Mouse (Mus musculus): Measurements from ENCODE around the gene Ccl28. TPM values are rescaled to one million over a fixed set of nuclear protein-coding genes. Genes with fewer than 3 reads are reported as not detected.

Ccl28 gene
- polyA plus RNA-seq, 1 experiment from 2014 or later: 0.18 TPM

- Histone ChIP-seq H3K9ac (peak overlapping the region; percentile 37), H3K36me3 (no peaks in the 10 kb centered on the region), H3K27me3 (0 out of 2 replicates have a peak, but pooled peaks cover 3% of the 10 kb centered on the region), H3K4me2 (peak overlapping the region; percentile 71), H3K4me1 (replicated peaks) (no peaks in the 10 kb centered on the region), H3K9me3 (no peaks in the 10 kb centered on the region), H3K27ac (replicated peaks) (peak overlapping the region; percentile 70), H3K4me3 (peak overlapping the region; percentile 53)
- 12% methylated on average over 29 of the region's 33 CpGs for WGBS
- ATAC-seq (ENCODE audit: low FRiP score, low read depth): peak; percentile 96
These were observed 8.0 kb downstream of the Ccl28 start for GRCm38 (mm10) chr13:119631482-119632155.

DNA sequence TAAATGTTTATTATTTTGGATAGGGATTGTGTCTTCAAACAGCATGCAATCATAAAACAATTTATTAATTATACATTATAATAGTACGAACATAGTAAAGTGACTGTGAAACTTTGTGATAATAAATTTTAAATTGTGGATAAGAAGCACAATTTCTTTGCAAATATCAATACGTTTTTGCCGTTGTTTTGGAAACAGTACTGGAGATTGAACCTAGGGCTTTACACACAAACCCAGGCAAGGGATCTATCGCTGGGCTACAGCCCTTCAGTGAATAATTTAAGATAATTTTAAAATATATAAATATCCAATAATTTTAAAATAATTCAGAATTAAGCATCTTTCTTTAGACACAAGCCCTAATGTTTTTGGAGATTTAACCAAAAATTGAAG lies 8.5 kb downstream of the Ccl28 start:
- Histone ChIP-seq H3K9ac (no peak overlapping the region; the same call in 1 of the 2 replicates), H3K27me3 (0 out of 2 replicates have a peak, but pooled peaks cover 3% of the 10 kb centered on the region), H3K27ac (replicated peaks) (no peak overlapping the region), H3K4me1 (replicated peaks) (no peaks in the 10 kb centered on the region), H3K9me3 (no peaks in the 10 kb centered on the region), H3K4me2 (peak overlapping the region; percentile 71), H3K36me3 (no peaks in the 10 kb centered on the region), H3K4me3 (peak overlapping the region; percentile 53)
- peak; percentile 13; the same call in 1 of the 2 replicates for ATAC-seq (ENCODE audit: low FRiP score, low read depth)
- 85% methylated on average over 4 of the region's 4 CpGs for WGBS

DNA sequence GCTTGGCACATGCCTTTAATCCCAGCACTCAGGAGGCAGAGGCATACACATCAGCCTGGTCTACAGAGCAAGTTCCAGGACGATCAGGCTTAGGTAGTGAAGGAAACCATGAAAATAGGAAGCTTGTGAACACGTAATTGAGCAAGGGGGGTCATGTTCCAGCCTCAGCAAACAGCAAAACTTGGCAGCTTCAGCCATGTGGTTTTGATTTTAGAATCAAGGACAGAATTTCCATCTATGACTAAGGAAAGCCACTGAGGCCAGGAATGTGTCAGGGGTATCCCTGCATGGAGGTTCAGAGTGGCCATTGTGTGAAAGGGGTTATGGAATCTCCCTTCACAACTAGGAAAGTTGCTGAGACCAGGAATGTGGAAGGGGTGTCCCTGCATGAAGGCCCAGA lies 11.9 kb downstream of the Ccl28 start:
- no peaks in the 10 kb centered on the region for H3K9me3 ChIP-seq
- no peak overlapping the region for H3K4me3 ChIP-seq
- 71% methylated on average over 2 of the region's 2 CpGs for WGBS
- no peaks in the 10 kb centered on the region for H3K36me3 ChIP-seq
- 0 out of 2 replicates have a peak, but pooled peaks cover 3% of the 10 kb centered on the region for H3K27me3 ChIP-seq
- H3K27ac ChIP-seq (replicated peaks): no peak overlapping the region
- H3K9ac ChIP-seq: no peak overlapping the region
- no peaks in the 10 kb centered on the region for H3K4me1 ChIP-seq (replicated peaks)
- no peak for ATAC-seq (ENCODE audit: low FRiP score, low read depth)
- H3K4me2 ChIP-seq: no peak overlapping the region

DNA sequence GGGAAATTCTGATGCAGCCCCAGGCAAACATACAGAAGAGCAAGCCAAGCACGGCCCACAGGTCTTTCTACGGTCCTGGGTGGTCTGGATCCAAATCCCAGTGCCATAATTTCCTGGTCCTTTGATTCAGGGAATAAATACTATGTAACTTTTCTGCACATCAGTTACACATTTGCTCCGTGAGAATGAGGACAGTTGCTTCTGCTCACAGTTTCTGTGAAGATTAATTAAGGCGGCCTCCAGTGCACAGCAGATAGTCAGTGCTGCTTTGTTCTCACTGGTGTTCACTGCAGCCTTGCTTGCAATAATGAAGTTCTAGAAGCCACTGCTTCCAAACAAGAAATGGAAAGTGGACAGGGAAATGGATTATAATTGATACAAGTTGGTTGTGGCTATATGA lies 14.2 kb downstream of the Ccl28 start:
- no peak overlapping the region for H3K27ac ChIP-seq (replicated peaks)
- no peaks in the 10 kb centered on the region for H3K9me3 ChIP-seq
- H3K4me2 ChIP-seq: no peak overlapping the region
- no peaks in the 10 kb centered on the region for H3K36me3 ChIP-seq
- no peak overlapping the region for H3K9ac ChIP-seq
- no peak for ATAC-seq (ENCODE audit: low FRiP score, low read depth)
- 88% methylated on average over 4 of the region's 4 CpGs for WGBS
- H3K27me3 ChIP-seq: 0 out of 2 replicates have a peak, but pooled peaks cover 3% of the 10 kb centered on the region
- no peak overlapping the region for H3K4me3 ChIP-seq
- H3K4me1 ChIP-seq (replicated peaks): no peaks in the 10 kb centered on the region

DNA sequence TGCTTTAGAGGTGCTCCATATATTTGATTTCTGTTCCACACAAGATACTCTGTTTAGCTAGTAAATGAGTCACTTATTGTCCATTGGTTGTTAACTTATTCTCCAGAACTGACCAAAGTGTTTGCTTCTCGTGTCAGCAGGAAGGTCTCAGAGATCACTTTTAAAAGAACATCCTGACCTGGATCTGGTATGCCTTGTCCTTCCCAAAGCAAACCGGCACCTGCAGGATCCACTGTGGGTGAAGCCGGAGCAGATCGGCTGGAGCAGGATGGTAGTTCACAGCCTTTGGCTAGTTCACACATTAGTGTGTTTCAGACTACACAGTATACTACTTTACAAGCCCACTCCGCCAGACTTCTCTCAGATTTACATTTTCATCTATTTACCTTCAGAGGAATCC lies 14.8 kb downstream of the Ccl28 start:
- Histone ChIP-seq H3K4me1 (replicated peaks) (no peaks in the 10 kb centered on the region), H3K4me2 (no peak overlapping the region), H3K4me3 (no peak overlapping the region), H3K27me3 (0 out of 2 replicates have a peak, but pooled peaks cover 3% of the 10 kb centered on the region), H3K36me3 (no peaks in the 10 kb centered on the region), H3K9me3 (no peaks in the 10 kb centered on the region), H3K27ac (replicated peaks) (no peak overlapping the region), H3K9ac (no peak overlapping the region)
- ATAC-seq (ENCODE audit: low FRiP score, low read depth): no peak
- WGBS: 91% methylated on average over 5 of the region's 5 CpGs

- H3K27ac ChIP-seq (replicated peaks): no peak overlapping the region
- H3K4me3 ChIP-seq: no peak overlapping the region
- no peak overlapping the region for H3K4me2 ChIP-seq
- H3K36me3 ChIP-seq: no peaks in the 10 kb centered on the region
- no peaks in the 10 kb centered on the region for H3K4me1 ChIP-seq (replicated peaks)
- 0 out of 2 replicates have a peak, but pooled peaks cover 3% of the 10 kb centered on the region for H3K27me3 ChIP-seq
- H3K9me3 ChIP-seq: no peaks in the 10 kb centered on the region
- WGBS: 88% methylated on average over 5 of the region's 5 CpGs
- H3K9ac ChIP-seq: no peak overlapping the region
- ATAC-seq (ENCODE audit: low FRiP score, low read depth): no peak
These were observed 15.7 kb downstream of the Ccl28 start for GRCm38 (mm10) chr13:119639302-119639701.

- Histone ChIP-seq H3K9ac (no peak overlapping the region), H3K36me3 (no peaks in the 10 kb centered on the region), H3K27ac (replicated peaks) (no peak overlapping the region), H3K9me3 (no peaks in the 10 kb centered on the region), H3K4me3 (no peak overlapping the region), H3K27me3 (0 out of 2 replicates have a peak, but pooled peaks cover 3% of the 10 kb centered on the region), H3K4me2 (no peak overlapping the region), H3K4me1 (replicated peaks) (no peaks in the 10 kb centered on the region)
- no peak; the same call in 1 of the 2 replicates for ATAC-seq (ENCODE audit: low FRiP score, low read depth)
- WGBS: 42% methylated on average over 4 of the region's 4 CpGs
These were observed 16.9 kb downstream of the Ccl28 start for GRCm38 (mm10) chr13:119640504-119640903.

- ATAC-seq (ENCODE audit: low FRiP score, low read depth): no peak
- no peaks in the 10 kb centered on the region for H3K36me3 ChIP-seq
- no peak overlapping the region for H3K4me2 ChIP-seq
- no peaks in the 10 kb centered on the region for H3K4me1 ChIP-seq (replicated peaks)
- H3K27me3 ChIP-seq: no peaks in the 10 kb centered on the region
- H3K27ac ChIP-seq (replicated peaks): no peak overlapping the region
- WGBS: 91% methylated on average over 7 of the region's 7 CpGs
- no peak overlapping the region for H3K4me3 ChIP-seq
- no peak overlapping the region for H3K9ac ChIP-seq
- H3K9me3 ChIP-seq: no peaks in the 10 kb centered on the region
These were observed 17.5 kb downstream of the Ccl28 start for GRCm38 (mm10) chr13:119641145-119641544.

GRCm38 (mm10) chr13:119644769-119645168 lies 21.1 kb downstream of the Ccl28 start:
- ATAC-seq (ENCODE audit: low FRiP score, low read depth): no peak
- no peaks in the 10 kb centered on the region for H3K36me3 ChIP-seq
- no peak overlapping the region for H3K4me3 ChIP-seq
- H3K4me1 ChIP-seq (replicated peaks): no peaks in the 10 kb centered on the region
- WGBS: 60% methylated on average over 5 of the region's 5 CpGs
- no peaks in the 10 kb centered on the region for H3K27me3 ChIP-seq
- H3K4me2 ChIP-seq: no peak overlapping the region
- H3K27ac ChIP-seq (replicated peaks): no peak overlapping the region
- H3K9ac ChIP-seq: no peak overlapping the region
- no peaks in the 10 kb centered on the region for H3K9me3 ChIP-seq

DNA sequence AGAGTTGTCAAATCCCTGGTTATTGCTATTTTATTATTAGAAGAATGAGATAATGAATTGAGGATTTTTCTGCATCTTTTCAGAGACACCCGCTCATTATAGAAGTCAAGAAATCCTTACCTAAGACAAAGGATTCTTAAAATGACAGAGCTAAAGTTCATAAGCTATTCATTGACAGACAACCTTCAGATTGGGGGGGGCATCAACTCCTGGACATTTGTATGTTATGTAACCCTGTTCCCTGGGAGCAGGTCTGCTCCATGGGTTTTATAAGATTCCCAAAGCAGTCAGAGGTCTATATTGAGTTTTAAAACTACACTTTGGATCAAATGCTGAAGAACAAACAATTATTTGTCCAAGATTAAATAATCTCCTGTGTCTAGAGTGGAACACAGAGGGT lies 22.9 kb downstream of the Ccl28 start:
- no peak for ATAC-seq (ENCODE audit: low FRiP score, low read depth)
- WGBS: 100% methylated on average over 1 of the region's 1 CpGs
- Histone ChIP-seq H3K4me3 (no peak overlapping the region), H3K9me3 (no peaks in the 10 kb centered on the region), H3K4me2 (no peak overlapping the region), H3K27ac (replicated peaks) (no peak overlapping the region), H3K27me3 (no peaks in the 10 kb centered on the region), H3K9ac (no peak overlapping the region), H3K36me3 (no peaks in the 10 kb centered on the region), H3K4me1 (replicated peaks) (no peaks in the 10 kb centered on the region)

DNA sequence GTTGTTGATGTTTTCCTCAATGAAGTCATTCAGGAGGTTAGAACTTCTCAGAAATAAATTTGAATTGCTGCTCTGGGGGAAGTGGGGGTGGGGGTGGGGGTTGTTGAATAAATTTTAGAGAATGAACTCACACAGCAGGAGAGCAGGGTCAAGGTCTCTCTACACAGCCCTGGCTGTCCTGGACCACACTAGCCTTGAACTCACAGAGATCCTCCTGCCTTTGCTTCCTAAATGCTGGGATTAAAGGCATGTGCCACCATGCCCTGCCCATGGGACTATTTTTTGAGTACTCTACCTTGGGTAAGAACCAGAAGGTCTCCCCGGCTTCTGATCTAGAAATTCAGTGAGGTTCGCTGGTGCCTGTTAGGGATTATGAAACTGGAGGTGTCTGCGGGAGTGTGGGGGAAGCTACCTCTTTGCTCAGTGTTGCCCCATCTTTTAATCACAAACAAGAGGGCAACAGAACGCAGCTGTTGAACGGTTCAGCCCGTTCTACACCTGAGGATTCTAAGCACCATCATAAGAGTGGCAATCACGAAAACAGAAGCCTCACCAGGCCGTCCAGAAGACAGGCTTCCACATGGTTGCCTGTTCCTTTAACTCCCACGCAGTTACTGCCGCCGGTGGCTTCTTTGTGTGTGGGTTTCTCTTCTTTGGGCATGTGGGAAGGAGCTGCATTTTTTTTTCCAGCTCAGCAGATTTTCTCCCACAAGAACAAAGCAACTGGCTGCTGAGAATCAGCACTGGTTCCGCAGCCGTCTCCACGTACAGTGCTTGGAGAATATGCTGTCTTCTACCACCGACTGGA lies 25.5 kb downstream of the Ccl28 start:
- Histone ChIP-seq H3K4me3 (no peak overlapping the region), H3K27ac (replicated peaks) (peak overlapping the region; percentile 57), H3K36me3 (no peaks in the 10 kb centered on the region), H3K4me1 (replicated peaks) (no peaks in the 10 kb centered on the region), H3K9ac (no peak overlapping the region), H3K27me3 (no peaks in the 10 kb centered on the region), H3K9me3 (no peaks in the 10 kb centered on the region), H3K4me2 (peak overlapping the region; percentile 5; the same call in 1 of the 2 replicates)
- peak; percentile 60; the same call in 1 of the 2 replicates for ATAC-seq (ENCODE audit: low FRiP score, low read depth)
- WGBS: 45% methylated on average over 15 of the region's 15 CpGs

GRCm38 (mm10) chr13:119649699-119650046 lies 26.1 kb downstream of the Ccl28 start:
- Histone ChIP-seq H3K36me3 (no peaks in the 10 kb centered on the region), H3K4me2 (0 out of 2 replicates have a peak overlapping the region, but pooled peaks have one; percentile 5), H3K27ac (replicated peaks) (peak overlapping the region; percentile 57), H3K4me1 (replicated peaks) (no peaks in the 10 kb centered on the region), H3K4me3 (no peak overlapping the region), H3K27me3 (no peaks in the 10 kb centered on the region), H3K9me3 (no peaks in the 10 kb centered on the region), H3K9ac (no peak overlapping the region)
- ATAC-seq (ENCODE audit: low FRiP score, low read depth): peak; percentile 70; the same call in 1 of the 2 replicates
- WGBS: 75% methylated on average over 1 of the region's 1 CpGs
